Mouse (Mus musculus) thymus, adult 2 months (tissue): ENCODE results near the gene Tomm40l. TPM values are rescaled to one million over a fixed set of nuclear protein-coding genes. Genes with fewer than 3 reads are reported as not detected.
A peak's percentile ranks its signal among the peaks of the same experiment; 100 is the strongest.
"Not testable (repeated sequence)": the region's sequence is repeated elsewhere in the genome, so short reads cannot be mapped to it uniquely, and the experiment has no call there.

Experiments used
- DNase-seq: peaks from one replicate; pipeline ENCODE4 v3.0.0; 2021
- H3K27ac ChIP-seq: fragments of 200-500 bp; 2 replicates; pipeline ENCODE4 v1.5.1; 2012; ENCODE audit warnings: low read length, control low read depth; ENCODE audit not compliant: control insufficient read depth, insufficient read depth
- H3K27me3 ChIP-seq: fragments of 200-500 bp; 2 replicates; pipeline ENCODE4 v1.6.1; 2012; ENCODE audit warnings: mild to moderate bottlenecking, low read length, moderate library complexity, mixed read lengths; ENCODE audit not compliant: control insufficient read depth, insufficient read depth
- H3K36me3 ChIP-seq: fragments of 200-500 bp; 2 replicates; pipeline ENCODE4 v1.6.1; 2012; ENCODE audit warnings: mild to moderate bottlenecking, low read length, moderate library complexity; ENCODE audit not compliant: control insufficient read depth, insufficient read depth
- H3K4me1 ChIP-seq: fragments of 200-500 bp; replicated peaks from 2 replicates; pipeline ENCODE4 v1.6.1; 2012; ENCODE audit warnings: low read length; ENCODE audit not compliant: control insufficient read depth, insufficient read depth
- H3K4me3 ChIP-seq: fragments of 200-500 bp; 2 replicates; pipeline ENCODE4 v1.5.1; 2012; ENCODE audit warnings: mild to moderate bottlenecking, low read length, control low read depth, moderate library complexity; ENCODE audit not compliant: control insufficient read depth, insufficient read depth
- CTCF ChIP-seq: fragments of 200-500 bp; IDR thresholded peaks from 2 replicates; pipeline ENCODE4 v1.5.1; 2012; ENCODE audit warnings: mild to moderate bottlenecking, control low read depth, low read length, moderate library complexity, borderline replicate concordance; ENCODE audit not compliant: control insufficient read depth, poor library complexity, insufficient read depth; ENCODE audit errors: extremely low read depth
- POLR2A ChIP-seq: fragments of 200-500 bp; IDR thresholded peaks from 2 replicates; pipeline ENCODE4 v1.6.1; 2012; ENCODE audit warnings: mild to moderate bottlenecking, low read length, control low read depth, moderate library complexity; ENCODE audit not compliant: control insufficient read depth, poor library complexity, insufficient read depth; ENCODE audit errors: extremely low read depth
- WGBS: fragments of 180-500 bp; shearing (Covaris S2); methylation state at CpG from one replicate; pipeline ENCODE4 v1.1.7; 2018; 5-methylcytosine and 5-hydroxymethylcytosine counted together
- polyA plus RNA-seq: library from polyadenylated mRNA; depleted of rRNA; stranded (reverse); fragments of >200 nt; gene quantifications from 2 replicates; pipeline ENCODE4 v1.2.3, GENCODE M21; 2012

Gene Tomm40l
- polyA plus RNA-seq, 1 experiment: 34.9 TPM

- H3K4me1 ChIP-seq: peaks cover 9% of the 10 kb centered on the region
- TF ChIP-seq CTCF (peak; percentile 98), POLR2A (peak; percentile 79)
- WGBS: under 1% methylated on average over 41 of the region's 41 CpGs
- H3K27me3 ChIP-seq: no peaks in the 10 kb centered on the region
- H3K36me3 ChIP-seq: peaks cover 14% of the 10 kb centered on the region
- DNase-seq: peak; percentile 95
- peak overlapping the region; percentile 61 for H3K4me3 ChIP-seq
- H3K27ac ChIP-seq: peak overlapping the region; percentile 31; the same call in 1 of the 2 replicates
These were observed 24.6 kb upstream of the Tomm40l start for GRCm38 (mm10) chr1:171246709-171247452.

GRCm38 (mm10) chr1:171245353-171245752 is 23.0 kb upstream of the Tomm40l start:
- no peaks in the 10 kb centered on the region for H3K27me3 ChIP-seq
- no peak for TF ChIP-seq POLR2A
- no peak for TF ChIP-seq CTCF
- 94% methylated on average over 8 of the region's 8 CpGs for WGBS
- no peak for DNase-seq
- peaks cover 9% of the 10 kb centered on the region for H3K4me1 ChIP-seq
- peaks cover 29% of the 10 kb centered on the region for H3K36me3 ChIP-seq
- H3K4me3 ChIP-seq: no peak overlapping the region
- H3K27ac ChIP-seq: no peak overlapping the region

- not testable (repeated sequence) for H3K27me3 ChIP-seq, H3K27ac ChIP-seq, H3K4me3 ChIP-seq, H3K4me1 ChIP-seq, DNase-seq
- H3K36me3 ChIP-seq: peaks cover 58% of the 10 kb centered on the region
- 97% methylated on average over 12 of the region's 12 CpGs for WGBS
These were observed 19.6 kb upstream of the Tomm40l start for GRCm38 (mm10) chr1:171241952-171242351.

GRCm38 (mm10) chr1:171240911-171241310 is 18.6 kb upstream of the Tomm40l start:
- 97% methylated on average over 10 of the region's 10 CpGs for WGBS

GRCm38 (mm10) chr1:171239992-171240744 is 17.9 kb upstream of the Tomm40l start:
- H3K4me3 ChIP-seq: no peak overlapping the region
- H3K36me3 ChIP-seq: peaks cover 74% of the 10 kb centered on the region
- 95% methylated on average over 15 of the region's 15 CpGs for WGBS
- H3K4me1 ChIP-seq: no peaks in the 10 kb centered on the region
- no peak overlapping the region for H3K27ac ChIP-seq
- no peaks in the 10 kb centered on the region for H3K27me3 ChIP-seq
- DNase-seq: no peak
- TF ChIP-seq CTCF (no peak), POLR2A (no peak)

More at GRCm38 (mm10) chr1:171240911-171241310, 18.6 kb upstream of the Tomm40l start:
- no peak for TF ChIP-seq CTCF
- TF ChIP-seq POLR2A: no peak
- no peaks in the 10 kb centered on the region for H3K27me3 ChIP-seq
- H3K4me1 ChIP-seq: no peaks in the 10 kb centered on the region
- H3K4me3 ChIP-seq: no peak overlapping the region
- no peak overlapping the region for H3K27ac ChIP-seq
- no peak for DNase-seq
- H3K36me3 ChIP-seq: peaks cover 68% of the 10 kb centered on the region

GRCm38 (mm10) chr1:171238463-171238862 is 16.1 kb upstream of the Tomm40l start:
- peak; percentile 51 for DNase-seq
- Histone ChIP-seq H3K4me1 (0 out of 2 replicates have a peak, but pooled peaks cover 2% of the 10 kb centered on the region), H3K36me3 (peaks cover 76% of the 10 kb centered on the region), H3K27me3 (no peaks in the 10 kb centered on the region), H3K27ac (no peak overlapping the region), H3K4me3 (no peak overlapping the region)
- peak; percentile 71; the same call in 1 of the 2 replicates for TF ChIP-seq CTCF
- TF ChIP-seq POLR2A: no peak
- WGBS: 80% methylated on average over 14 of the region's 14 CpGs

GRCm38 (mm10) chr1:171237438-171237837 is 15.1 kb upstream of the Tomm40l start:
- TF ChIP-seq CTCF (no peak), POLR2A (no peak)
- H3K27me3 ChIP-seq: no peaks in the 10 kb centered on the region
- 95% methylated on average over 6 of the region's 6 CpGs for WGBS
- H3K27ac ChIP-seq: no peak overlapping the region
- DNase-seq: no peak
- peaks cover 74% of the 10 kb centered on the region for H3K36me3 ChIP-seq
- no peak overlapping the region for H3K4me3 ChIP-seq
- H3K4me1 ChIP-seq: 0 out of 2 replicates have a peak, but pooled peaks cover 2% of the 10 kb centered on the region
